Mouse (Mus musculus) cerebellum, adult 8-10 months (tissue): Measurements from ENCODE around the gene Msx1.

ENCODE experiments used
- DNase-seq: peaks from one replicate; pipeline ENCODE4 v3.0.0; 2022

Msx1 gene

DNA sequence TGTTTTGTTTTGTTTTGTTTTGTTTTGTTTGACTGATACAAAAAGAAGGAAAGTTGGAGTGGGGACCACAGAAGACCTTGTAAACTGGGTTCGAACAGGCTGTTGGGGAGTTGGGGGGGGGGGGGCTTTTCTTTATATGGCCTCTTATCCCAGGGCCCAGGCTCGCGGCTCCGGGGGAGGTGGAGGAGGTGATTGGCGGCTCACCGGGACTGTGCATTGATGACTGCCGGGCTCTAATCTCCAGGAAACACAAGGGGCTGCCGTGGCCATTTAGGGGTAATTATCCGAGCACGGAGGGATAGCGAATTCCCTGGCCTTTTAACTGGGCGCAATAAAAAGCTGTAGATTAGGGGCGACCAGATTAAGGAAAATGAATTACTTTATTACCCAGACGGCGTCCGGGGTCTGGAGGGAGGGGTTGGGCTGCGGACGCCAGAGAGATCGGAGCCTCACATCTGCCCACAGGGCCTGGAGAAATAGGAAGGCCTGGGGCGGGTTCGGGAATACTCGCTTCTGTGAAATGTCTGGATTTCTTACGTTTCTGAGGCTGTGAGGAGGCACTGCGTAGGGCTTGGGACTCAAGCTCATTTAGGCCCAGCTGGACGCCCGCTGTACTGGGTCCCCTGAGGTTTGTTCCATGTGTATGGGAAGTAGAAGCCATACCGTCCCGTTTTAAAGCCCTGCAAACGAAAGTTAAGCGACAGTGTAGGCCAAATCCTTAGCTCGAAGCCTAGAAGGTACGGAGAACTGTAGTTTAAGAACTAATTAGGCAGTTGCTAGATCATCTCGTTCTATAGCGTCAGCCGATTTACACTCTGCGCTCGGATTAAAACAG lies 1.4 kb upstream of the Msx1 start:
- no peak for DNase-seq

GRCm38 (mm10) chr5:37825111-37825600 lies 773 bp upstream of the Msx1 start:
- DNase-seq: no peak

GRCm38 (mm10) chr5:37823721-37824460 lies 492 bp downstream of the Msx1 start:
- DNase-seq: no peak

DNA sequence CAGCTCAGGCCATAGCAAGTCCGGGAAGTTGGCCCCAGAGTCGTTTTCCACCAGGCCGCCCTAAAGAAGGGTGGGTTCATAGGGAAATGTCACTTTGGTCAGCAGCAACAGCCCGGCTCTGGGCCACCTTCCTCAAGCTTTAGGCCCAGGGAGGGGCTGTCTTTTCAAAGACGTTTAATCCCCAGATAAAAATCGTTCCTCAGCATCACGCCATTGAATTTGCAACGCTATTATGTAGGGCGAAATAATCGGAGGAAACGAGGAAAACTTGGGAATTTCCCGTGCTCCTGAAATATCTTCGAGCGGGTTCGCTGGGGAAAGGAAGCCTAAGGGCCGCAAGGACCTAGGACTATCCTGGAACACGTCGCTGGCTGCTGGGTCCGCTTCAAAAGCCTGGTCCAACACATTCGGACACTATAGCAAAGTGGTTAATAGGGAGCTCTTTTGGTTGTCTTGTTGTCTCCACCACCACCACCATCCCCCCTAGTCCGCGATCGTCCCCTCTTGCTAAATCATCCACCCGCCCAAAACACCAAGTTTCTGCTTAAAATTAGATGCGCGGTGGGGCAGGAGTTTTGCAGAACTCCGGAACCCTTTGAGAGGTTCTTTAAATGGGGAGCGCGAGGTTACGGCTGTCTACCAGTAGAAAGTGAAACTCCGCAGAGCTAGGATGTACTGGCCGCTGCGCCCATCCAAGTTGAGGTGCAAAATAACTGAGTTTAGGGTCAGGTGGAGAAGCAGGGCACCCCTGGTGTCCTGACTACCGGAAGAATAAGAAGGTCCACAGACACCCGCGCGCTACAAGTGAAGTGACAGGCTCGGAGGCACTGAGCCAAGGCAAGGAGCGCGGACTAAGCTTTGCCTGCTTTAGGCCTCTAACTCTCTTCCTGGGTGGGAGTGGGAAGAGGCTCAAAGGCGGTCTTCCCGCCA lies 1.3 kb downstream of the Msx1 start:
- no peak for DNase-seq

- DNase-seq: no peak
Observed at GRCm38 (mm10) chr5:37822116-37822707, 2.2 kb downstream of the Msx1 start.

- no peak for DNase-seq
Observed at GRCm38 (mm10) chr5:37821111-37821601, 3.2 kb downstream of the Msx1 start.

DNA sequence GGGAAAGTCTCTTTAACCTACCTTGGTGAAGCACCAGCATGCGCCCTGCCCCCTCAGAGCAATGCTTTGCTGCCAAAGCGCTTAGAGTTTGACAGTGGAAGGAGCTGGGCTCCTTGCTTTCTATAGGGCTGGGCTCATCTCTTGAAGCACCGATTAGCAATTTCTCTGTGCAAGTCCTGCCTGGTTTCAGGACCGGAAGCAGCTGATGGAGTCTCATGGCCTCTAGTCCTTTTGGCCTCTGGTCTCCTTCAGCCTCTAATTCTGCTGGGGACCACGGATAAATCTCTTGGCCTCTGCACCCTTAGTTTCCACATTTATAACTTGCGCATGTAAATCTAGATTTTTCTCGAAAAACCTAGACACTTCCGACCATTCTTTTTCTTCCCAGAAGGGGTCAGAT lies 3.7 kb downstream of the Msx1 start:
- no peak for DNase-seq

- DNase-seq: no peak
Observed at GRCm38 (mm10) chr5:37819971-37820370, 4.4 kb downstream of the Msx1 start.

- no peak for DNase-seq
Observed at GRCm38 (mm10) chr5:37819541-37819940, 4.8 kb downstream of the Msx1 start.

- no peak for DNase-seq
Observed at GRCm38 (mm10) chr5:37818533-37819215, 5.7 kb downstream of the Msx1 start.

- DNase-seq: no peak
Observed at GRCm38 (mm10) chr5:37817658-37818532, 6.5 kb downstream of the Msx1 start.

DNA sequence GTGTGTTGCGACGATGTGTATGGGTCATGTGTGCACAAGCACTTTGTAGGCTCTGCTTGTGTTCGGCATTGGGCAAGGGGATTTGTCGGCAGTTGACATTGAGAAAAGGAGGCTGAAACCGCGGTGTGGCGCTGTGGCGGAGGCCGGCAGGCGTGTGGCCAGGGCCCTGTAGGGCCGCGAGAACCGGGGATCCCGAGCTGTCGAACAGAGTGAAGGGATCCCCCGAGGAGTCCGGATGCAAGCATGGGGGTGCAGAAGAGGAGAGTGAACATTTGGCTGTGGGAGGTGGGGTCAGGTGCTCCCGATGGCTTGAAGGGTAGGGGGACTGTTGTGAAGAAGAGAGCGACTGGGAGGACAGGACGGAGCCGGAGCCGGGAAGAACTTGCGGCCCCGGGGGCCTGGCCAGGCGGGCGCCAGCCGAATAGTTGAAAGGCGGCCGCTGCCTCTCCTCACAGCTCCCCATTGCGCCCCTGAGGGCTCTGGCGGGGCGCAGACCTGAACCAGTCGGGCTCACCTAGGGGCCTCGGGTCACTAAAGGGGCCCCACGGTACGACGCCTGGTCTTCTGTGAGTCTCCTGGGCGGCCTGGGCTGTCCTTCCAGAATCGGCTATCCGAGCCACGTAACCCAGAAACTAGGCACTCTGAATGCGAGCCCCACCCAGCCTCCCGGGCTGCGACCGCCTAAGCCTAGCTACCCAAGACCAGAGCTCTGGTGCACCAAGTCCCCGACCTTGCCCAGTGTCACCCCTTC lies 7.3 kb downstream of the Msx1 start:
- DNase-seq: no peak

DNA sequence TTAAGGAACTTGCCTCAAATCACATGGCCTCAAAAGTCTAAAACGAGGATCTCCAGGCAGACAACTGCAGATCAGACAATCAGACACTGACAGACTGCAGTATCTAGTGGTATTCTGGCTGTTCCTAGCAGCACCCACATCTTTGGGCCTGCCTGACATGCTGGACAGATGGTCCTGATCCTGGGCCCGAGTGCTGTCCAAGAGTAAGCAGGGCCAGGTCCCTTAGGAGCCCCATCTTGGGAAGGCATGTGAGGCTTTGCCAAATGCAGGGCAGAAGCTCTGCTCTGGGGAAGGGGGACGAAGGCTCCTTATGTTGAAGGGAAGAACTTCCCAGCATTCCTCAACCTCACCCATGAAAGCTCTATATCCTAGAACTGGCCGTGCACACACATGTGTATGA lies 8.5 kb downstream of the Msx1 start:
- DNase-seq: no peak

- DNase-seq: no peak
Observed at GRCm38 (mm10) chr5:37814169-37814568, 10.2 kb downstream of the Msx1 start.

DNA sequence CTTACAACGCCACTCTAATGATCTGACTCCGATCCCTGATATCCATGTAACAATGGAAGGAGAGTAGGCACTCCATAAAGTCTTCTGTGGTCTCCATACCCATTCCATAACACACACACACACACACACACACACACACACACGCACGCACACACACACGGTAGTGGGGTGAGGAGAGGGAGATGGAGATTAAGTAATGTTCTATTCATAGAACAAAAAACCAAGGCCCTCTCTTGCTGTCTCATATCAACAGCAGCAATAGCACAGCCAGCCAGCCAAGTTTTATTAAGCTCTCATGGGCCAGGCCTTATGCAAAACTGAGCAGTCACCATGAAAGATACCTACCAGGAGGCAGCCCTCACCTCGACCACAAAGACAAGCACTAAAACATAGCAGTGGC lies 19.1 kb downstream of the Msx1 start:
- no peak for DNase-seq

DNA sequence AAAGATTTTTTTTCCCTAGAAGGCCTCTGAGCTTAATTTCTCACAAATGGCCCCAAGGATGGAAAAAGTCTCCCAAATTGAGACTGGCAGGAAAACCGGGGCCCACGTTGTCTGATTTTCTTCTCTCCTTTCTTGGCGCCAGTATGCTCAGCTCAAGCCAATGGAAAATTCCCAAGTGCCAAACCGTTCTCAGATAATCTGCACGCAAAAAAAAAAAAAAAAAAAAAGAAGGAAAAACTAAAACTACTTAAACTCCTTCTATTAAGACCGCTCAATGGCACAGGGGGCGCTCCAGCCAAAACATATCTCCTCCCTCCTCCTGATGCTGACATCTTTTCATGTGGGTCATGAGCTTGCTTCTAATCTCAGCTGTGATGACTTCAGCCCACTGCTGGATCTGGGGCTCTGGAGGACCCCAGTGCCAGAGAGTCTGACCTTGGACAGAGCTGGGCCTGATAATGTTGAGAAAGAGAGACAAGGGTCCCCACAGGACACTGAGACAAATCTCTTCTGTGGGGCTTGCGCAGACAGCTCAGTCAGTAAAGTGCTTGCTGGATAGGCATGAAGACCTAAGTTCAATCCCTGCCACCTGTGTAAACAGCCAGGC lies 19.8 kb downstream of the Msx1 start:
- no peak for DNase-seq

- no peak for DNase-seq
Observed at GRCm38 (mm10) chr5:37797251-37797650, 27.1 kb downstream of the Msx1 start.

DNA sequence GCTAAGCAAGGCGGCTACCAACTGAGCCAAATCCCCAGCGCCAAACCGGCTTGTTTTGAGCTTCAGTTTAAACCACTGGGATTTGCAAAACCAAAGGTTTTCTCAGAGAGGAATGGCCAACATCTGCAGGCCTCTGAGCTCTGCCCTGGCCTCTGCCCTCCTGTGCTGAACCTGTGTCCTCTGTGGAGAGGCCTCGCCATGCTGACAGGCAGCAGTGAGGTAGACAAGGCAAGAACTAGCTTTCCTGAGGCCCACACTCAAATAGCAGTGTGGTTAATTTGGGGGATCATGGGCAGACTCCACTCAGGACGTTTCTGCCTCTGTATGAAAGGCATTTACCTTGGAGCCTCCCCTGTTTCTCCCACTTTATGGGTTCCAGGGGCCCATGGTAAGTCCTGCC lies 27.6 kb downstream of the Msx1 start:
- DNase-seq: no peak

- no peak for DNase-seq
Observed at GRCm38 (mm10) chr5:37795691-37796090, 28.7 kb downstream of the Msx1 start.

- no peak for DNase-seq
Observed at GRCm38 (mm10) chr5:37792154-37792553, 32.2 kb downstream of the Msx1 start.
